Mouse (Mus musculus) kidney, adult 2 months (tissue): ENCODE results near the gene Chst11. TPM values are rescaled to one million over a fixed set of nuclear protein-coding genes. Genes with fewer than 3 reads are reported as not detected.

Experiments used
- DNase-seq: peaks from one replicate; pipeline ENCODE4 v3.0.0; 2021
- H3K27ac ChIP-seq: fragments of 200-500 bp; 2 replicates; pipeline ENCODE4 v1.5.1; 2012; ENCODE audit warnings: low read depth, low read length, control low read depth, inconsistent platforms; ENCODE audit not compliant: insufficient read depth
- H3K27me3 ChIP-seq: fragments of 200-500 bp; replicated peaks from 2 replicates; pipeline ENCODE4 v1.6.1; 2012; ENCODE audit warnings: mild to moderate bottlenecking, moderate library complexity, low read length, inconsistent platforms; ENCODE audit not compliant: control insufficient read depth, insufficient read depth
- H3K36me3 ChIP-seq: fragments of 200-500 bp; 2 replicates; pipeline ENCODE4 v1.6.1; 2012; ENCODE audit warnings: mild to moderate bottlenecking, moderate library complexity, low read length, inconsistent platforms; ENCODE audit not compliant: control insufficient read depth, insufficient read depth
- H3K4me1 ChIP-seq: fragments of 200-500 bp; 2 replicates; pipeline ENCODE4 v1.6.1; 2011; ENCODE audit warnings: low read length; ENCODE audit not compliant: control insufficient read depth, insufficient read depth
- H3K4me3 ChIP-seq: fragments of 200-500 bp; 2 replicates; pipeline ENCODE4 v1.5.1; 2011; ENCODE audit warnings: mild to moderate bottlenecking, low read depth, low read length, control low read depth; ENCODE audit not compliant: insufficient read depth
- CTCF ChIP-seq: fragments of 200-500 bp; conservative IDR thresholded peaks from 2 replicates; pipeline ENCODE4 v1.5.1; 2011; ENCODE audit warnings: low read depth, mild to moderate bottlenecking, control low read depth, low read length, moderate library complexity, mixed read lengths; ENCODE audit not compliant: insufficient read depth, insufficient read length
- POLR2A ChIP-seq: fragments of 200-500 bp; IDR thresholded peaks from one replicate; pipeline ENCODE4 v1.6.1; 2011; ENCODE audit warnings: low read depth, low read length, control low read depth
- WGBS: fragments of 180-500 bp; shearing (Covaris S2); methylation state at CpG from one replicate; pipeline ENCODE4 v1.1.7; 2018; 5-methylcytosine and 5-hydroxymethylcytosine counted together
- polyA plus RNA-seq: library from polyadenylated mRNA; depleted of rRNA; stranded (reverse); fragments of >200 nt; gene quantifications from 2 replicates; pipeline ENCODE4 v1.2.3, GENCODE M21; 2012

The Chst11 gene
- polyA plus RNA-seq, 1 experiment = 8.0 TPM

DNA sequence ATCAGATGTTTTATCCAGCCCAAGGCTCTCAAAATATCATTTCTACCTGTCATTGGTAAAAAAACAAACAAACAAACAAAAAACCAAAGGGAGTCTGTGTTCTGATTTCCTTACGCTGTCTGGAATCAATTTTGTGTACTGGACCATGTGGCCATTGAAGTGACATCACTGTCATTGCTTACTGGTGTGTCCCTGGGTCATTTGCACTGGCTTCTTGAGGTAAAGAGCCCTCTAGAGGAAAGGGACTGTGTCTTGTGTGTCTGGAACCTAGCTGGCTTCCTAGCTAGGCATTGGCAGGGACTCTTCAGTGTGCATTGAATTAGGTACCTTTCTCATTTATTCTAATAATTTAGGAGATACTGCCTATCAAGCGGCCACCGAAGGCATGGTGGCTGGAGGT lies 114.4 kb downstream of the Chst11 start:
- H3K27ac ChIP-seq = no peak overlapping the region
- H3K4me3 ChIP-seq = no peak overlapping the region
- no peak for DNase-seq
- H3K4me1 ChIP-seq = peaks cover 5% of the 10 kb centered on the region
- H3K27me3 ChIP-seq = no peaks in the 10 kb centered on the region
- no peaks in the 10 kb centered on the region for H3K36me3 ChIP-seq
- WGBS = 92% methylated on average over 3 of the region's 3 CpGs
- TF ChIP-seq POLR2A (no peak), CTCF (peak; percentile 31; the same call in 1 of the 2 replicates)

DNA sequence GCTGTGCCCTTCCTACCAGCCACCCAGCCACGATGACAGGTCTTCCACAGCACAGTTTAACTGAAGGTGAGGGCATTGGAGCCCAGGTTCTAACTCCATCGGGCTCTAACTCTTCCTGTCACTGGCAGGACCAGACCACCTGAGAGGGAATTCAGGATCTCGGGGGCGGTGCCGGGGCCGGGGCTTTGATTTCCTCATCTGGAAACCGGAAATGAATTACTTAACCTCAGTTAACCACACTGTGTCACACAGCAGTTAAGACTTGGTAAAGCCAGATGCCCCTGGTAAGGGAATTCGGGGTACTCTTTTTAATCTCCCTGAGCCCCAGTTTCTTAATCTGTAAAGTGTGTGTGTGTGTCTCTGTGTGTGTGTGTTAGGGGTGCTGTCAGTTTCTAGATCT lies 115.6 kb downstream of the Chst11 start:
- DNase-seq = no peak
- H3K4me1 ChIP-seq = peaks cover 5% of the 10 kb centered on the region
- WGBS = 58% methylated on average over 8 of the region's 8 CpGs
- no peaks in the 10 kb centered on the region for H3K27me3 ChIP-seq
- no peaks in the 10 kb centered on the region for H3K36me3 ChIP-seq
- no peak overlapping the region for H3K27ac ChIP-seq
- TF ChIP-seq CTCF = no peak
- TF ChIP-seq POLR2A = no peak
- H3K4me3 ChIP-seq = no peak overlapping the region

DNA sequence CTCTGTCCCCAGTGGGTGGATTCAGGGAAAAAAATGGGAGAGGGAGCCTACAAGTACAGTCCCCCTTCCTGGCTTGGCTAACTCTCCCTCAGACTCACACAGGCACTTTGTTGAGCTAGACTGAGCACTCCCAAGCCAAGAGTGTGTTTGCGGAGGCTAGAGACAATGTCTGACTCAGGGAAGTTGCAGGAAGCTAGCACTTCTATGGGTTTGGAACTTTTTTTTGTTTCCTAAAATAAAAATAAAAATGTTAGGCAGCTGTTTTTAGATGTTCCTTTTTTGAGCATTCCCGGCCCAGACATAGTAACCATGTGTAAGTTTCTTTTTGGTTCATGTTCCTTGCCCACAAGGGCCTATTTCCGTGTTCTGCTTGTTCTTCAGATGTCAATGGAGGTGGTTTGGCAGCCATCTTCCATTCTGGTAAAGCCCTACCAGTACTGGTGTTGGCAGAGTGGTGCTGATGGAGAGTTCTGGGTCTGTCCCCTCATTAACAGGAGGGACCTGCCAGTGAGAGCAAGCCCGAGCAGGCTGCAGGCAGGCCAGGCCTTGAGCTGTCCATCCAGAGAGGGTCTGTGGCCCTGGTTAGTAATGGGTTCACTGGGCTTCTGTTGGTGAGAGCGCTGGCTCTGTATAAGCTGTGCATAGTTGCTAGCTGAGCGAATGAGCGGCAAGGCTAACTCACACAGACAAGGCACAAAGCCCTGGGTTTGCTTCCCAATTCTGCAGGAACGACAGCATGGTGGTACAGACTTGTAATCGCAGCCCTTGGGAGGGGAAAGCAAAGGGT lies 116.3 kb downstream of the Chst11 start:
- peaks cover 5% of the 10 kb centered on the region for H3K4me1 ChIP-seq
- 86% methylated on average over 9 of the region's 9 CpGs for WGBS
- no peak overlapping the region for H3K27ac ChIP-seq
- DNase-seq = no peak
- H3K27me3 ChIP-seq = no peaks in the 10 kb centered on the region
- H3K36me3 ChIP-seq = no peaks in the 10 kb centered on the region
- no peak overlapping the region for H3K4me3 ChIP-seq
- TF ChIP-seq CTCF (no peak), POLR2A (no peak)

DNA sequence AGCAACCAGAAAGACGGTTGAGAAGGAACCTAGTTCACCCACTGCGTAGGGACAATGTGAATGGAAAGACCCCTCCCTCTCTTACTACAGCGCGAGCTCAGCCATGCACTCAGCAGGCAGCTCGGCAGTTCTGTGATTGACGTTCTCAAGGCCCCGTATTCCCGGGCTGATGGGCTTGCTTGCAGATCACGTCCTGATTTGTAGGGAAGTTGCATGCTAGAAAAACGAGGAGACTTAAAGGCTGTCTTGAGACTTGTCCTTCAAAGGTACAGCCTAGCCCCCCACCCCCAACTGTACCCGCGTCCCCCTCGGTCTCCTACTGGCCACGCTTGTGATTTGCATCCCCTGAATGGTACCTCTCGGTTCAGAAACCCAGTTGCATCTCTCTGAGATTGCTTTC lies 117.4 kb downstream of the Chst11 start:
- Histone ChIP-seq H3K27ac (no peak overlapping the region), H3K36me3 (no peaks in the 10 kb centered on the region), H3K27me3 (no peaks in the 10 kb centered on the region), H3K4me3 (no peak overlapping the region), H3K4me1 (peaks cover 5% of the 10 kb centered on the region)
- no peak for DNase-seq
- 75% methylated on average over 15 of the region's 15 CpGs for WGBS
- TF ChIP-seq POLR2A (no peak), CTCF (no peak)

DNA sequence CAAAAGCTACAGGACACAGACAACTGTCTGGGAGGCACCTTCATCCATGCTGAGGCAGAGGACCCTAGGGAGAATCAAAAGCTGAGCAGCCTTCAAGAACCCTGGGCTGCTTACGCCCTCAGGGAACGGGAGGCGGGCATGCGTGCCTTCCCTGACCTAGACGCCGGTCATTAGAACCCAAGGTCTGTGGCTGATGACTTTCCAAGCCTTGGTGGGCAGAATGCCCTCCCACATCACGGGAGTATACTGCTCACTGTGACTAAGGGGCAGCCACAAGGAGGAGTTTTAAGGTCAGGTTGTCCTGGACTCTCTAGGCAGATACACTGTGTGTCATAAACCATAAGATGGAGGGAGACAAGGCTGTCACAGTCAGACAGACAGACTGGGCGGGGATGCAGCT lies 118.9 kb downstream of the Chst11 start:
- no peaks in the 10 kb centered on the region; the same call in 1 of the 2 replicates for H3K4me1 ChIP-seq
- no peak for DNase-seq

DNA sequence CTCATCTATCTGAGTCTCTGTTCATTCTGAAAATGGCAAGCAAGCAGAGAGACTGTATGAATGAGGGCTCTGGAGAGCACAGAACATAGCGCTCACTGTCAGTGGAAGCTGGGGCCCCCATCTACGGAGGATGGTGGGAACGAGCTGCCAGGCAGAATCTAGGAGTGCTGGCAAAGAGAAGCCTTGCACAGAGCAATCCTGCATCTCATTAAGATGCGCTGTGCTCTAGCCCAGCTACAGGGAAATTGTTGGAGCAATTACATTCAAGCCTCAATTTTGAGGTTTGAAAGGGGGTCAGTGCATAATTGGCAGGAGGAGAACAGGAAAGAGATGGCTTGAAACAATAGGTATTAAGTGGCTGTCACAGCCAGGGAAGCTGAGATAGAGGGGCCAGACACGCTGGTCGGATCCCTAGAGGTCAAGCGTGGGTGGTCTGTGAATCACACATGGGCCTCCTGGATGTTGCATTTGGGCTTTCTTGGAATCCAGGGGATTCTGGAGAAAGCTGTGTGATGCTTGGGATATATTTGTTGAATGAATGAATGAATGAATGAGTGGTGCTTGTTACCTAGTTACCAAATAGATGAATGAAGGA lies 121.0 kb downstream of the Chst11 start:
- Histone ChIP-seq H3K27me3 (no peaks in the 10 kb centered on the region), H3K4me1 (no peaks in the 10 kb centered on the region), H3K36me3 (no peaks in the 10 kb centered on the region), H3K27ac (no peak overlapping the region), H3K4me3 (no peak overlapping the region)
- DNase-seq = no peak
- WGBS = 88% methylated on average over 7 of the region's 7 CpGs
- TF ChIP-seq CTCF (no peak), POLR2A (no peak)

More for the DNA sequence above, 118.9 kb downstream of the Chst11 start:
- Histone ChIP-seq H3K27ac (no peak overlapping the region), H3K36me3 (no peaks in the 10 kb centered on the region), H3K27me3 (no peaks in the 10 kb centered on the region), H3K4me3 (no peak overlapping the region)
- 83% methylated on average over 8 of the region's 8 CpGs for WGBS
- TF ChIP-seq CTCF = no peak
- TF ChIP-seq POLR2A = no peak

DNA sequence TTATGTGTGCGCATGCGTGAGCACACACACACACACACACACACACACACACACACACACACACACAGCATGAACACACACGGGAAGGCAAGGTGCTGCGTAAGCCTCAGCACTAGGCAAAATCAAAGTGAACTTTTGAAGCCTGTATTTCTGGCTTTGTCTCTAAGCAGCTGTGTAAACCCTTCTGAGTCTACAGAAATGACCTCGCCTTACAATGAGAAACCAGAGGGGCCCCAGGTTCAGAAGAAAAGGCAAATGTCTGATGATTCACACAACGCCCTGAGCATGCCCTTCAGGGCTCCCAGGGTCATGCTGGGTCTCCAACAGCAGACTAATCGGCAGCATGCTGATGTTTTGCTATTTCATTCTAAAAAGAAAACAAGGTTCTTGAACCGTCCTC lies 122.1 kb downstream of the Chst11 start:
- no peak for DNase-seq
- H3K4me3 ChIP-seq = no peak overlapping the region
- 73% methylated on average over 8 of the region's 8 CpGs for WGBS
- no peak overlapping the region for H3K27ac ChIP-seq
- TF ChIP-seq CTCF (no peak), POLR2A (no peak)
- H3K4me1 ChIP-seq = no peaks in the 10 kb centered on the region
- no peaks in the 10 kb centered on the region for H3K27me3 ChIP-seq
- no peaks in the 10 kb centered on the region for H3K36me3 ChIP-seq
